Mouse (Mus musculus) regulatory T cell (primary cell): ENCODE measurements around the gene Atp13a1.

Experiments
- in situ Hi-C: fragments of 300-600 bp; cut with MboI, MseI; formaldehyde crosslinking; loops from one replicate; pipeline ENCODE4 v1.15.1; 2025; ENCODE audit warnings: high pct_unique_total_duplicates

Atp13a1 gene

DNA sequence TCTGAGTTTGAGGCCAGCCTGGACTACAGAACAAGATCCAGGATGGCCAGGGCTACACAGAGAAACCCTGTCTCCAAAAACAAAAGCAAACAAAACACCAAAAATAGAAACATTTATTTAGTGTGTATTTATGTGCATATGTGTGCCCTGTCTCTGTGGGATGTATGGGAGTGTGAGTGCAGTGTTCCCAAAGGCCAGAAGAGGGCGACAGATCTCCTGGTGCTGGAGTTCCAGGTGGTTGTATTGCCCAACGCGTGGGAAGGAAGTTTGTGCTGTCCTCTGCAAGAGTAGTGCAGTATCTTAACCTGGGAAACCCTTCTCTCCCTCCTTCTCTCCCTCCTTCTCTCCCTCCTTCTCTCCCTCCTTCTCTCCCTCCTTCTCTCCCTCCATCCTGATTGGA is 58.9 kb downstream of the Atp13a1 start:
- in situ Hi-C loops = no loop called here

- in situ Hi-C loops = no loop called here
Measured at GRCm38 (mm10) chr8:69850926-69851506, 60.1 kb downstream of the Atp13a1 start.

GRCm38 (mm10) chr8:69853869-69854268 is 62.9 kb downstream of the Atp13a1 start:
- in situ Hi-C loops = no loop called here
